Mouse (Mus musculus) embryonic facial prominence, embryonic 14.5 days (tissue): ENCODE measurements around the gene 1700028K03Rik. TPM values are rescaled to one million over a fixed set of nuclear protein-coding genes. Genes with fewer than 3 reads are reported as not detected.
A peak's percentile ranks its signal among the peaks of the same experiment; 100 is the strongest.

Source experiments
- ATAC-seq: fragments of 200-750 bp; cut with Nextera tagmentation; 2 replicates; pipeline ENCODE4 v1.8.0; 2017; ENCODE audit warnings: low read depth, moderate number of reproducible peaks, moderate TSS enrichment
- DNase-seq: peaks from one replicate; pipeline ENCODE4 v3.0.0-alpha.2; 2015; ENCODE audit warnings: low spot score
- H3K27ac ChIP-seq: fragments of 300-500 bp; sonication (generic); replicated peaks from 2 replicates; pipeline ENCODE4 v1.5.1; 2014; ENCODE audit warnings: low read depth, mild to moderate bottlenecking, low read length, moderate library complexity
- H3K27me3 ChIP-seq: fragments of 300-500 bp; sonication (generic); replicated peaks from 2 replicates; pipeline ENCODE4 v1.6.1; 2014; ENCODE audit warnings: low read length; ENCODE audit not compliant: control insufficient read depth, insufficient read depth
- H3K36me3 ChIP-seq: fragments of 300-500 bp; sonication (generic); 2 replicates; pipeline ENCODE4 v1.6.1; 2014; ENCODE audit warnings: low read length, mixed read lengths; ENCODE audit not compliant: control insufficient read depth, insufficient read depth
- H3K4me1 ChIP-seq: fragments of 300-500 bp; sonication (generic); 2 replicates; pipeline ENCODE4 v1.6.1; 2014; ENCODE audit warnings: antibody characterized with exemption, low read length; ENCODE audit not compliant: control insufficient read depth, insufficient read depth
- H3K4me2 ChIP-seq: fragments of 300-500 bp; sonication (generic); 2 replicates; pipeline ENCODE4 v1.6.1; 2014; ENCODE audit warnings: low read depth, mild to moderate bottlenecking, low read length, moderate library complexity, mixed read lengths
- H3K4me3 ChIP-seq: fragments of 300-500 bp; sonication (generic); 2 replicates; pipeline ENCODE4 v1.5.1; 2014; ENCODE audit warnings: low read depth, mild to moderate bottlenecking, low read length
- H3K9ac ChIP-seq: fragments of 300-500 bp; sonication (generic); 2 replicates; pipeline ENCODE4 v1.6.1; 2014; ENCODE audit warnings: low read depth, mild to moderate bottlenecking, low read length, moderate library complexity, mixed read lengths
- H3K9me3 ChIP-seq: fragments of 300-500 bp; sonication (generic); 2 replicates; pipeline ENCODE4 v1.6.1; 2016; ENCODE audit warnings: low read length; ENCODE audit not compliant: control insufficient read depth
- WGBS: fragments of 180-500 bp; shearing (Covaris S2); extraction: QIAGEN DNeasy Blood & Tissue Kit; methylation state at CpG from one replicate; pipeline ENCODE4 v1.1.7; 2014; 5-methylcytosine and 5-hydroxymethylcytosine counted together
- polyA plus RNA-seq: library from polyadenylated mRNA; unstranded; fragments of >200 nt; fragmentation: Nextera tagmentation; extraction: Ambion mirVana; gene quantifications from 2 replicates; pipeline ENCODE4 v1.2.1, GENCODE M21; 2014

1700028K03Rik gene
- polyA plus RNA-seq, 1 experiment from 2014 or later: 0.33 TPM

DNA sequence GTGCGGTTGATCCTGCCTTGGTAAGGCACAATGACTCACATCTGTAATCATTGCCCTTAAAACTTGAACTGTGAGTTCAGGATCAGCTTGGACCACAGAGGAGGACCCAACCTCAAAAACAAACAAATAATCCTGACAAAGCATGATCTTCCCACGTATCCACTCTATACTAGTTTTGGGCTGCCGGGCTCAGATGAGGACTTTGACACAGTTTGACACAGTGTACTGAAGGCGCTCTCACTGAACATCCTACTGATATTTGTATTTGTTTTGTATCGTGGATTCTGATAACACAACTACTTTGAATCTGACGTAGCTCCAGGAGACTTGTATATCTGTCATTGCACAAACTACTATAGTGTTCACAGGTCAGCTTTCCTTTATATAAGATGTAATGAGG lies 13.1 kb upstream of the 1700028K03Rik start:
- no peak overlapping the region for H3K4me3 ChIP-seq
- no peak overlapping the region for H3K9ac ChIP-seq
- ATAC-seq (no peak), DNase-seq (no peak)
- H3K27me3 ChIP-seq: no peaks in the 10 kb centered on the region
- no peak overlapping the region for H3K4me2 ChIP-seq
- no peak overlapping the region for H3K27ac ChIP-seq
- WGBS: 91% methylated on average over 6 of the region's 6 CpGs
- H3K4me1 ChIP-seq: no peaks in the 10 kb centered on the region
- H3K9me3 ChIP-seq: no peaks in the 10 kb centered on the region
- H3K36me3 ChIP-seq: no peaks in the 10 kb centered on the region

GRCm38 (mm10) chr5:107521897-107522296 lies 12.6 kb upstream of the 1700028K03Rik start:
- no peak overlapping the region for H3K9ac ChIP-seq
- H3K27ac ChIP-seq: no peak overlapping the region
- no peak overlapping the region for H3K4me2 ChIP-seq
- H3K36me3 ChIP-seq: no peaks in the 10 kb centered on the region
- ATAC-seq: no peak
- DNase-seq: no peak
- no peaks in the 10 kb centered on the region for H3K9me3 ChIP-seq
- WGBS: 74% methylated on average over 7 of the region's 7 CpGs
- no peaks in the 10 kb centered on the region for H3K4me1 ChIP-seq
- no peak overlapping the region for H3K4me3 ChIP-seq
- no peaks in the 10 kb centered on the region for H3K27me3 ChIP-seq

DNA sequence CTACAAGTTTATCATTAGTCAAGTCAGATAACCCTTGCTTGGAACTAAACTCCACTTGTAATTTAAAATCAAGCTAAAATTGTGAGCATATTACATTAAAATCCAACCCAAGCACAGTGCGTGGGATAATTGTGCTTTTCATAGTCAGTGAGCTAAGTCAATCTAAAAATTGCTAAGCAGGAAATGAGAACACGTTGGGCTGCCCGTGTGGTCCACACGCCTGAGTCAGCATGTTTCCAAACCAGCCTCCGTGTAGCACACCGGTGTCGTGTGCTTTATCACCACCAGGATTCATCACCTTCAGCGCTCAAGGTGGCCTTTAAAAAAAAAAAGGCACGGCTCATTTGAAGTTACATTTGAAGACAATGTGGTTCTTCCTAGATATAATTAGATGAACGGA lies 10.2 kb upstream of the 1700028K03Rik start:
- H3K4me2 ChIP-seq: no peak overlapping the region
- no peaks in the 10 kb centered on the region for H3K4me1 ChIP-seq
- H3K27ac ChIP-seq: no peak overlapping the region
- 70% methylated on average over 10 of the region's 10 CpGs for WGBS
- H3K9ac ChIP-seq: no peak overlapping the region
- no peaks in the 10 kb centered on the region for H3K9me3 ChIP-seq
- ATAC-seq (no peak), DNase-seq (no peak)
- no peaks in the 10 kb centered on the region for H3K36me3 ChIP-seq
- H3K27me3 ChIP-seq: no peaks in the 10 kb centered on the region
- H3K4me3 ChIP-seq: no peak overlapping the region

DNA sequence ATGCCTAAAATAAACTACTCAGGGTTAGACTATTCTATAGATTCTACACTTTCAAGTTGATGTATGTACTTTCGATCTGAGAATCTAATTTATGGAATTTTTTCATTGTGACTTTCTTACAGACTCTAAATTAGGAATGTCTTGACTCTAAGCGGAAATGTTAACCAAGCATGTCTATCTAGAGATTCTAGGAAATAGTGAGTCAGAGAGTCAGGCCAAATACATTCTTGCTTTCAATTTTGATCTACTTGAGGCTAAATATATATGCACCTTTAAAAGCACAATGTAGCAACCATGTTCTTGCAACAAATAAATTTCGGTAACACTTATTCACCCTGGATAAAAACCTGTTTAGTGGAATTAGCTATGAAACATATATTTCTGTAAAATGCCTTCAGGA lies 5.7 kb upstream of the 1700028K03Rik start:
- H3K9ac ChIP-seq: no peak overlapping the region
- no peak overlapping the region for H3K27ac ChIP-seq
- H3K4me3 ChIP-seq: no peak overlapping the region
- WGBS: 87% methylated on average over 3 of the region's 3 CpGs
- H3K4me1 ChIP-seq: no peaks in the 10 kb centered on the region
- no peak overlapping the region for H3K4me2 ChIP-seq
- no peaks in the 10 kb centered on the region for H3K27me3 ChIP-seq
- ATAC-seq (no peak), DNase-seq (no peak)
- H3K9me3 ChIP-seq: no peaks in the 10 kb centered on the region
- no peaks in the 10 kb centered on the region for H3K36me3 ChIP-seq

DNA sequence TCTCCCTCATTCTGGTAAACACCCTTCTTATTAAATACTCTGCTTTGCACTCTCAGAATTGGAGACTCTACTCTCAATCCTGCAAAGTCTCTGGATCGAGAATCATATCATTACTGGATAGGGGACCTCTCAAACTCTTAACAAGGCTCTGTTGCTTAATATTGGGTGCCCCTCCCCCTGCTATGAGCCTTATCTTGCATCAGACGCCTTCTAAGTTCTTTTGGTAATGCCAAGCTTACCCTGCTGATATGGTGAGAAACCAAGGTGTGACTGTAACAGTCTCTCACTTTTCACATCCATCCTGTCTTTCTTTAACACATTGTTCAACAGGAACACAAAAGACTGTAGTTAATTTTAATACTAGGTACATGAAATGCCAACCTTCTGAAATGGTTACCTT lies 919 bp upstream of the 1700028K03Rik start:
- H3K9me3 ChIP-seq: no peaks in the 10 kb centered on the region

DNA sequence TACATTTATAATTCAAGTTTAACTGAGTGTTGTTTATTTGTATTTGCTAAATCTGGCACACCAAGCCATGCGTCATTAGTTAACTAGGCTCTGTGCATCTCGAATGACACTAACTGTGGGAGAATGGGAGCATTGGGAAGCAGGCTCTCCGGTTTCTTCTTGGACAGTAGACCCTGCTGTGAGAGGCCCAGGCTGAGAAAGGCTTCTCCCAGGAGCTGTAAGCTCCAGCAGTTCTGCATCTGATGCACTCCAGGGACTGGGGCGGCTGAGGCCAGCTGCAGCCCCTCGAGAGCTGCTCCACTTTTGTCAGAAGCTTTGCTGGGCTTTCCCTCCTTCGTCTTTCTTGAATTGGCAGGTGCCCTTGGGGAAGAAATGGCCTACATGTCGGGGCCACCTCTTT lies 7.2 kb downstream of the 1700028K03Rik start:
- H3K9me3 ChIP-seq: no peaks in the 10 kb centered on the region
- no peaks in the 10 kb centered on the region for H3K4me1 ChIP-seq
- DNase-seq (peak; percentile 52), ATAC-seq (peak; percentile 63; the same call in 1 of the 2 replicates)
- 35% methylated on average over 7 of the region's 7 CpGs for WGBS
- H3K27me3 ChIP-seq: no peaks in the 10 kb centered on the region
- no peak overlapping the region for H3K27ac ChIP-seq
- no peak overlapping the region for H3K9ac ChIP-seq
- H3K4me2 ChIP-seq: no peak overlapping the region
- no peaks in the 10 kb centered on the region for H3K36me3 ChIP-seq
- no peak overlapping the region for H3K4me3 ChIP-seq

More for the DNA sequence above, 919 bp upstream of the 1700028K03Rik start:
- no peak overlapping the region for H3K4me3 ChIP-seq
- WGBS: 63% methylated on average over 2 of the region's 2 CpGs
- H3K9ac ChIP-seq: no peak overlapping the region
- DNase-seq (no peak), ATAC-seq (no peak)
- no peak overlapping the region for H3K27ac ChIP-seq
- H3K4me2 ChIP-seq: no peak overlapping the region
- no peaks in the 10 kb centered on the region for H3K4me1 ChIP-seq
- H3K27me3 ChIP-seq: no peaks in the 10 kb centered on the region
- no peaks in the 10 kb centered on the region for H3K36me3 ChIP-seq

DNA sequence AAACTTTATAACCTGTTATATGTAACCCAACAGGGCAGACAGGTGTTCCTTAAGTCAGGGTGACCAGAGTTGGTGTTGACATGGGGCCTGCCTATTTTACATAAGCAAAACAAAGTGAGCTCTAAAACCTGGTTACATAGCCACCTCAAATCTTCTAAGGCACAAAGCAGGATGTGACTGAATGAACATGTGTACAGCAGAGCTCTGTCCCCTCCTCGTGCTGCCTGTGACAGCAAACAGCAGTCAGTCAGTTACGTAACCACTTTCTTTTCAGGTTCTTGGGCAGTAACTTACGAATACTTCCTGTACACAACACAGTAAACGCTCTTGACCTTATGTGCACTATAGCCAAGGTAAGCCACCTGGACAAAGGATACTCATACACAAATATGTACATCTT lies 11.4 kb downstream of the 1700028K03Rik start:
- H3K27me3 ChIP-seq: no peaks in the 10 kb centered on the region
- H3K4me3 ChIP-seq: no peak overlapping the region

GRCm38 (mm10) chr5:107547955-107548354 lies 13.4 kb downstream of the 1700028K03Rik start:
- no peak for ATAC-seq
- no peak overlapping the region for H3K27ac ChIP-seq
- H3K4me1 ChIP-seq: no peaks in the 10 kb centered on the region
- H3K36me3 ChIP-seq: peaks cover 23% of the 10 kb centered on the region; the same call in 1 of the 2 replicates
- no peak overlapping the region for H3K4me3 ChIP-seq
- H3K27me3 ChIP-seq: no peaks in the 10 kb centered on the region
- no peak overlapping the region for H3K9ac ChIP-seq
- no peaks in the 10 kb centered on the region for H3K9me3 ChIP-seq
- DNase-seq: no peak
- H3K4me2 ChIP-seq: no peak overlapping the region
- WGBS: 88% methylated on average over 3 of the region's 3 CpGs

More for the DNA sequence above, 11.4 kb downstream of the 1700028K03Rik start:
- Histone ChIP-seq H3K36me3 (peaks cover 15% of the 10 kb centered on the region; the same call in 1 of the 2 replicates), H3K4me1 (no peaks in the 10 kb centered on the region), H3K9me3 (no peaks in the 10 kb centered on the region), H3K4me2 (no peak overlapping the region), H3K27ac (no peak overlapping the region), H3K9ac (no peak overlapping the region)
- DNase-seq: no peak
- WGBS: 87% methylated on average over 4 of the region's 4 CpGs
- no peak for ATAC-seq

DNA sequence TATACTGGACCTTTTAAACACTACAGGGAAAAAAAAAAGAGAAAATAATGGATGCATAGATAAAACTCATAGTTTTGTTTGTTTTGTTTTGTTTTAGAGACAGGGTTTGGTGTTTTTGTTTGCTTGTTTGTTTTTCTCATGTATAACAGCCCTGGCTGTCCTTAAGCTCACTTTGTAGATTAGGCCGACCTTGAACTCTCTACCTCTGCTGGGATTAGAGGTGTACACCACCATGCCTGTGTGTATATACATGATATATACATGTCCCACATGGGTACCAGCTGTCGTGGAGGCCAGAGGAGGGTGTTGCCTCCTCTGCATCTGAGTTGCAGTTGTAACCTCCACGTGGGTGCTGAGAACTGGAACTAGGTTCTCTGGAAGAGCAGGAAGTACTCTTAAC lies 13.9 kb downstream of the 1700028K03Rik start:
- DNase-seq (no peak), ATAC-seq (no peak)
- no peak overlapping the region for H3K9ac ChIP-seq
- no peak overlapping the region for H3K4me3 ChIP-seq
- H3K27me3 ChIP-seq: no peaks in the 10 kb centered on the region
- H3K36me3 ChIP-seq: peaks cover 26% of the 10 kb centered on the region; the same call in 1 of the 2 replicates
- H3K4me2 ChIP-seq: no peak overlapping the region
- 86% methylated on average over 3 of the region's 3 CpGs for WGBS
- H3K27ac ChIP-seq: no peak overlapping the region
- no peaks in the 10 kb centered on the region for H3K4me1 ChIP-seq
- no peaks in the 10 kb centered on the region for H3K9me3 ChIP-seq
